Comparison of ENCODE assay signal across 9 mouse cellular contexts in the genomic region with DNA sequence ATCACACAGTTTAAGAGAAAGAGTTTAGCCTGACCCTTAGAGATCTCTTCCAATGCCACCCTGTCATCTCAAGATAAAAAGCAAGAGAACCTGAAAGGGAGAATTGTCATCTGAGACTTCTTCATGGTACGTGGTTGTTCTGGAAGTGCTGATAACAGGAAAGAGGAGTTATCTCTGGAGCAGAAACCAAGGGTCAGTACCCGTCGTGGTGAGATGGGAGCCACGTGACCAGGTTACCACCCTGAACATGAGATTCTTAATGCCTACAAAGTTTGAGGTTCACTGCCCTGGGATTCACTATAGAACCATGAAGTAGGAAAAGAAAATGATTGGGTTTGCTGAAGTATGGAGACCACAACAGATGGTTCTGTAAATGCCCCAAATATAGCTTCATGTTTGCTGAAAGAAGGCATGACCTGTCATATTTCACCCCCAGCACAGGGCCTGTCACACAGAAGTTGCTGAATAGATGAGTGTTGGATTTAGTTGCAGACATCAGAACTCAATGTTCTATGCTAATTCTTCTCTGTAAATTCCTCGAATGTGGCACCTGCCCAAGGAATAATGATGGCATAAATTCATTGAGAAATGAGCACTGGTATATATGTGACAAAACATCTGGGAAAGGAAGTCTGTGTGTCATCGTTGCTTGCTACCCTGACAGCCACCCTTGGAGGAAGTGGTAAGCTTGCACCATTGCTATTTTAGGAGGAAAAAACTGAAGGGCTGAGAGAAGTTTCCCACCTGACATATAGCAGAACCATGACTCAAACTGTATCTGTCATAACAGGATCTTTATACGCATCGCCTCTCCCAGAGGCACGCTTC. TPM values are rescaled to one million over a fixed set of nuclear protein-coding genes. Genes with fewer than 3 reads are reported as not detected.
DNase-seq lines count a peak whose midpoint lies in the region; ATAC-seq and TF ChIP-seq lines count a peak whose summit lies in the region.
"Had no signal": no experiment of that assay in that cellular context is flagged by ENCODE, and none has a peak within 500 bp of the region (broad histone marks: within the 10 kb centered on the region; RNA-seq: fewer than 3 reads in every experiment).

No protein-coding gene starts in this region.

- no peaks in the 10 kb centered on the region for H3K27me3 ChIP-seq in heart, embryonic 10.5 days (ENCODE audit: insufficient read depth, poor library complexity, severe bottlenecking)
- no peaks in the 10 kb centered on the region for H3K27me3 ChIP-seq in heart, postnatal 0 days (ENCODE audit: control insufficient read depth, insufficient read depth, low read length)
- H3K27me3 ChIP-seq in midbrain, postnatal 0 days (ENCODE audit: insufficient read depth, low read length): no peaks in the 10 kb centered on the region

- peaks cover 29% of the 10 kb centered on the region for H3K4me1 ChIP-seq in heart, embryonic 10.5 days
- H3K4me1 ChIP-seq in heart, postnatal 0 days (ENCODE audit: control insufficient read depth, insufficient read depth): peaks cover 54% of the 10 kb centered on the region
- H3K4me1 ChIP-seq in midbrain, postnatal 0 days (ENCODE audit: insufficient read depth, low read length): no peaks in the 10 kb centered on the region

- no peak for TF ChIP-seq EP300 in heart, postnatal 0 days (IDR thresholded peaks at IDR 0.05; ENCODE audit: low read depth)

- peak; percentile 87 for DNase-seq in heart, embryonic 10.5 days (ENCODE audit: low spot score)
- DNase-seq in heart, adult 8-10 months (ENCODE audit: low spot score): no peak
- DNase-seq in CD4-positive helper T cell, adult 2 months (ENCODE audit: low read depth, low spot score): peak; percentile 62
- no peak for DNase-seq in heart, postnatal 0 days (ENCODE audit: low spot score)
- DNase-seq in midbrain, postnatal 0 days (ENCODE audit: low spot score): no peak
- no peak for DNase-seq in adrenal gland, adult 18-20 months (ENCODE audit: low spot score in 2 of 2)
- DNase-seq in layer of hippocampus, postnatal 36 days: no peak
- no peak for DNase-seq in kidney, adult 8-10 months
- DNase-seq: gastrocnemius, postnatal 25 days had no signal

- peaks cover 6% of the 10 kb centered on the region for H3K36me3 ChIP-seq in heart, embryonic 10.5 days
- peaks cover 6% of the 10 kb centered on the region for H3K36me3 ChIP-seq in heart, postnatal 0 days (replicated peaks; ENCODE audit: control insufficient read depth, insufficient read depth, low read length)
- H3K36me3 ChIP-seq in midbrain, postnatal 0 days (ENCODE audit: insufficient read depth, low read length): no peaks in the 10 kb centered on the region

- no peaks in the 10 kb centered on the region for H3K9me3 ChIP-seq in heart, embryonic 10.5 days
- no peaks in the 10 kb centered on the region for H3K9me3 ChIP-seq in heart, postnatal 0 days (replicated peaks; ENCODE audit: control insufficient read depth, low read length)
- no peaks in the 10 kb centered on the region for H3K9me3 ChIP-seq in midbrain, postnatal 0 days (ENCODE audit: low read length)

- TF ChIP-seq CTCF in heart, postnatal 0 days (IDR thresholded peaks at IDR 0.05; ENCODE audit: low read depth): no peak
- no peak for TF ChIP-seq CTCF in midbrain, postnatal 0 days (IDR thresholded peaks at IDR 0.05)

- no peak overlapping the region for H3K9ac ChIP-seq in heart, postnatal 0 days (replicated peaks; ENCODE audit: low read depth, low read length)
- H3K9ac ChIP-seq in midbrain, postnatal 0 days (replicated peaks; ENCODE audit: low read length, poor library complexity, severe bottlenecking): no peak overlapping the region

- WGBS in heart, embryonic 10.5 days: 52% methylated on average over 9 of the region's 9 CpGs
- 43% methylated on average over 9 of the region's 9 CpGs for WGBS in heart, postnatal 0 days
- 72% methylated on average over 9 of the region's 9 CpGs for WGBS in midbrain, postnatal 0 days

- no peak overlapping the region for H3K4me3 ChIP-seq in heart, embryonic 10.5 days
- H3K4me3 ChIP-seq in heart, postnatal 0 days (ENCODE audit: low read depth, low read length): no peak overlapping the region
- H3K4me3 ChIP-seq in midbrain, postnatal 0 days (ENCODE audit: low read depth, low read length): no peak overlapping the region

- ATAC-seq in heart, postnatal 0 days (ENCODE audit: insufficient read depth, low read depth): peak; percentile 11; the same call in 1 of the 2 replicates
- no peak for ATAC-seq in midbrain, postnatal 0 days (ENCODE audit: low FRiP score)

- peak overlapping the region; percentile 34 for H3K4me2 ChIP-seq in heart, postnatal 0 days (ENCODE audit: low read depth, low read length)
- H3K4me2 ChIP-seq in midbrain, postnatal 0 days (ENCODE audit: low read depth, low read length, poor library complexity, severe bottlenecking): no peak overlapping the region

- peak overlapping the region; percentile 70 for H3K27ac ChIP-seq in heart, embryonic 10.5 days
- peak overlapping the region; percentile 81 for H3K27ac ChIP-seq in heart, postnatal 0 days (ENCODE audit: low read depth)
- 0 out of 2 replicates have a peak overlapping the region, but pooled peaks have one; percentile 26 for H3K27ac ChIP-seq in midbrain, postnatal 0 days (ENCODE audit: low read depth, low read length)

RNA-seq across cellular contexts. Expression of gene St3gal6, which starts 25.9 kb away (rescaled TPM):
- 22.0 and 28.5 TPM in 2 replicates for polyA plus RNA-seq in heart, embryonic 10.5 days (2016; fragmentation: Nextera tagmentation; extraction: Ambion mirVana)
- 10 to 100 TPM; 38.1 to 49.1 (median 44.8) TPM for total RNA-seq in heart, adult 8-10 months (2022)
- 7.8 and 7.9 TPM in 2 replicates for total RNA-seq in heart, postnatal 0 days (2014; rRNA removed; ENCODE audit: low replicate concordance)
- polyA plus RNA-seq in heart, postnatal 0 days (2015; fragmentation: Nextera tagmentation; extraction: Ambion mirVana): 14.7 and 17.2 TPM in 2 replicates
- total RNA-seq in midbrain, postnatal 0 days (2014; rRNA removed): 3.8 and 6.5 TPM in 2 replicates
- 14.9 and 18.0 TPM in 2 replicates for polyA plus RNA-seq in midbrain, postnatal 0 days (2015; fragmentation: Nextera tagmentation; extraction: Ambion mirVana)
- 10 to 100 TPM; 23.1 to 29.1 TPM for total RNA-seq in adrenal gland, adult 18-20 months (2021)
- 10 to 100 TPM; 14.3 to 18.2 TPM for total RNA-seq in layer of hippocampus, postnatal 36 days (2021)

Comparison
In these comparisons a context has a peak if more than half of its experiments do, and no peak if none do; other contexts are left out.
1. DNase-seq: peak in heart, embryonic 10.5 days (single experiment) and CD4-positive helper T cell, adult 2 months (single experiment); none in heart, adult 8-10 months (single experiment), heart, postnatal 0 days (single experiment), midbrain, postnatal 0 days (single experiment), adrenal gland, adult 18-20 months (0 of 2), layer of hippocampus, postnatal 36 days (0 of 2) and kidney, adult 8-10 months (0 of 2).
2. H3K27ac ChIP-seq: peak in every context shown above with its lines; median percentile 81 in heart, postnatal 0 days; 70 in heart, embryonic 10.5 days; 26 in midbrain, postnatal 0 days.